Mouse (Mus musculus) frontal cortex, postnatal 36 days (tissue): ENCODE data around the gene Gtdc1.

ENCODE experiments used
- DNase-seq, 2 experiments: peaks; one replicate each; pipeline ENCODE4 v3.0.0; 2022; ENCODE audit warnings: low spot score in 2 of 2

The Gtdc1 gene

DNA sequence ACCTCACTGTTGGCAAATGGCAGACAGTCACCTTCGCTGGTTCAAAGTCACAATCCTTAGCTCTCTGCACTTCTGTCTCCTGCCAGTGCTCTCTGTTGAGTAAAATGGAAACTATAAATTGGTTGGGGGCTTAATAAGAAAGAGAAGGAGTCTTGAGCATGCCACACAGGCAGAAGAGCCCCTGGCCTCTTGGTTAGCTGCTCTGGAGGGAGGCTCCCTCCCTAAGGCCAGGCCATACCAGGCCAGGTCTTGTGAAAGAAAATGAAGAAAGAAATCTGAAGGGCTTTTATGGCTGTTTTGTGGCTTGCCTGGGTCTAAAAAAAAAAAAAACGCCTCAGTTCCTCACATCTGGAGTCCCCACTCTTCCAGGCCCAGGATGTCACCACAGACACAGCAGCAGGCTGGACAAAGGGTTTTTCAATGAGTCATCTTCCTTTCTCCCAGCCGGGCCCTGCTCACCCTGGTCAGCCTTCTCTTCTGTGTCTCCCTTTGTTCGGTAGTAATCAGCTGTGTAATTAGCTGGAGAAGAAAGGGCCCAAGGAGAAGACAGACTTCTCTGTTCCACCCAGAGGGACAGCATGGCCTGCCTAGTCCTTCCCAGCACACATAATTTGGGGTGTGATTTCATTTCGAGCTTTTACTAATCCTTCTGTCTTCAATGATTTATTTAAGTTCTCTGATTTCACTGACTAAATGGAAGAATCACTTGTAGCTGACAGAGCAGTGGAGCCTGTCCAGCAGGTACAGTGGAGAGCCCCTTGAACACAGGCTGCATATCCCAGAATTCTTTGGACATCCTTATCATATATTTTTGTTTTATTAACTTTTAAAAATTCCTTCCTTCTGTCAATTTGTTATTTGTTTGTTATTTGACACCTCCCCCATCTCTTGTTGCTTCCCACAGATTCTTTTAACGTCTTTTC lies 401.1 kb downstream of the Gtdc1 start:
- DNase-seq: no peak

GRCm38 (mm10) chr2:44525187-44525919 lies 402.1 kb downstream of the Gtdc1 start:
- DNase-seq: no peak

DNA sequence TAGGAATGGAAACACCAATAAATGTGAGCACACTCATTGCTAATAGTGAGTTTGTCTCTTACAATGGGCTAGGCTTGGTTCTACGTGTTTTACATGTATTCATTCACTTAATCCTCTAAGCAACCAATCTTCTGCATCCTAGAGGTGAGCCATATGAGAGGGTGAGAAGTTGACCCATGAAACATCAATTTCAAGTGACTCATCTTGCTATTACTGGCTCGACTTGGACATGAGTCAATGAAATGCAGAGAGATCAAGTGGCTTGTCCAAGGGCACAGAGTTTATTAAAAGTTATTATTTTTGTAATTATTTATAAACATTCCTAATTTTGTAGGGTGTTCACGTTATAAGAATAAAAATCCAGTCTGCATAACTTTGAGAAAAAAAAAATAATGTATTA lies 408.2 kb downstream of the Gtdc1 start:
- DNase-seq: no peak

GRCm38 (mm10) chr2:44518085-44518484 lies 409.4 kb downstream of the Gtdc1 start:
- DNase-seq: no peak
